Mouse (Mus musculus) midbrain, embryonic 11.5 days (tissue): ENCODE results near the gene A830031A19Rik. TPM values are rescaled to one million over a fixed set of nuclear protein-coding genes. Genes with fewer than 3 reads are reported as not detected.

Source experiments
- ATAC-seq: fragments of 200-750 bp; cut with Nextera tagmentation; 2 replicates; pipeline ENCODE4 v1.8.0; 2017; ENCODE audit warnings: moderate TSS enrichment, moderate library complexity; ENCODE audit not compliant: low FRiP score
- DNase-seq: peaks from one replicate; pipeline ENCODE4 v3.0.0; 2015; ENCODE audit warnings: low spot score; ENCODE audit errors: missing footprints
- H3K27ac ChIP-seq: fragments of 300-500 bp; sonication (generic); 2 replicates; pipeline ENCODE4 v1.5.1; 2014; ENCODE audit warnings: low read depth, low read length
- H3K27me3 ChIP-seq: fragments of 300-500 bp; sonication (generic); 2 replicates; pipeline ENCODE4 v1.6.1; 2014; ENCODE audit warnings: mild to moderate bottlenecking, low read length, moderate library complexity, mixed read lengths; ENCODE audit not compliant: control insufficient read depth, insufficient read depth
- H3K36me3 ChIP-seq: fragments of 300-500 bp; sonication (generic); 2 replicates; pipeline ENCODE4 v1.6.1; 2014; ENCODE audit warnings: mild to moderate bottlenecking, low read length, moderate library complexity, mixed read lengths; ENCODE audit not compliant: control insufficient read depth, insufficient read depth
- H3K4me1 ChIP-seq: fragments of 300-500 bp; sonication (generic); 2 replicates; pipeline ENCODE4 v1.6.1; 2014; ENCODE audit warnings: low read length; ENCODE audit not compliant: control insufficient read depth, insufficient read depth
- H3K4me2 ChIP-seq: fragments of 300-500 bp; sonication (generic); 2 replicates; pipeline ENCODE4 v1.6.1; 2014; ENCODE audit warnings: mild to moderate bottlenecking, moderate library complexity
- H3K4me3 ChIP-seq: fragments of 300-500 bp; sonication (generic); 2 replicates; pipeline ENCODE4 v1.5.1; 2014; ENCODE audit warnings: low read depth, low read length
- H3K9ac ChIP-seq: fragments of 300-500 bp; sonication (generic); 2 replicates; pipeline ENCODE4 v1.6.1; 2014; ENCODE audit warnings: low read length
- H3K9me3 ChIP-seq: fragments of 300-500 bp; sonication (generic); 2 replicates; pipeline ENCODE4 v1.6.1; 2016; ENCODE audit warnings: low read length; ENCODE audit not compliant: control insufficient read depth
- WGBS: fragments of 180-500 bp; shearing (Covaris S2); extraction: QIAGEN DNeasy Blood & Tissue Kit; methylation state at CpG from one replicate; pipeline ENCODE4 v1.1.7; 2014; 5-methylcytosine and 5-hydroxymethylcytosine counted together
- polyA plus RNA-seq: library from polyadenylated mRNA; unstranded; fragments of >200 nt; fragmentation: Nextera tagmentation; extraction: Ambion mirVana; gene quantifications from 2 replicates; pipeline ENCODE4 v1.2.1, GENCODE M21; 2014

The A830031A19Rik gene
- polyA plus RNA-seq, 1 experiment from 2014 or later: not detected

GRCm38 (mm10) chr11:24050032-24050757, 24.7 kb downstream of the A830031A19Rik start:
- Histone ChIP-seq H3K4me2 (no peak overlapping the region), H3K9ac (peak overlapping the region; percentile 65; the same call in 1 of the 2 replicates), H3K27me3 (no peaks in the 10 kb centered on the region), H3K27ac (no peak overlapping the region), H3K4me3 (no peak overlapping the region), H3K4me1 (peaks cover 2% of the 10 kb centered on the region; the same call in 1 of the 2 replicates), H3K36me3 (no peaks in the 10 kb centered on the region), H3K9me3 (no peaks in the 10 kb centered on the region)
- WGBS: 82% methylated on average over 11 of the region's 11 CpGs
- ATAC-seq (no peak), DNase-seq (no peak)

DNA sequence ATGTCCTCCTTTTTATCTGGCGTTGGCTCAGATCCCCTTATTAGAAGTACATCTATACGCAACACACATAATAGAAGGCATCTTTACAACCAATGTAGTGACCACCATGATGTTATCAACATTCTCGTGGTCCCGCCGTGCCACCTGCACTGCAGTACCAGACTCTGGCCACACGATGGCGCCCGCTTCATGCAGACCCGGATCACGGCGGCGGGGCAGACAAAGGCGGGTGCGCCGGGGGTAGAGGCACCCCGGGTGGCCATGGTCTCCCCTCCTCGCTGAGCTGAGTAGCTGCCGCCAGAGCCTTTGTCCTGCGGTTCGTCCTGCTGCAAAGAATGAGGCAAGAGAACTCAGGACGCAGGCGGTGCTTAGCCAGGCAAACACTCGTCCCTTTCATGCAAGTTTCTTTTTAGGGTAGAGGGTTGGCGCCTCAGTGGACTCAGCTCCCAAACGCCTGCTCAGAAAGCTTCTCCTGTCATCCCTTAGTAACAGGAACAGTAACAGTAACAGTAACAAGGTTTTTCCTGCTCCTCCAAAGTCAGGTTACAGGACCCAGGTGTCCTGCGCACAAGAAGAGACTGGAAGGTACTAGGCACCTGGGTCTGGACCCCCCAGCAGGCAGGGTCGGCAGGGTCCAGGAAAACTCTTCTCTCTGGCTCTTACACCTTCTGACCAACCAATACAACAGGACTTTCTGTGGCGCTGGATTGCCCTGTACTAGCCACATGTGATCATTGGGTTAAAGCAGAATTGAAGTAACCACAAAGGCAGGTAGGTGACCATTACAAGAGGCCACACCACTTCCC, 25.4 kb downstream of the A830031A19Rik start:
- no peaks in the 10 kb centered on the region for H3K9me3 ChIP-seq
- peak overlapping the region; percentile 54 for H3K4me2 ChIP-seq
- peak overlapping the region; percentile 65 for H3K9ac ChIP-seq
- peak overlapping the region; percentile 41 for H3K4me3 ChIP-seq
- DNase-seq: peak; percentile 98
- H3K27me3 ChIP-seq: no peaks in the 10 kb centered on the region
- H3K4me1 ChIP-seq: peaks cover 2% of the 10 kb centered on the region; the same call in 1 of the 2 replicates
- H3K36me3 ChIP-seq: no peaks in the 10 kb centered on the region
- peak; percentile 95 for ATAC-seq
- no peak overlapping the region for H3K27ac ChIP-seq
- WGBS: 4% methylated on average over 28 of the region's 28 CpGs

DNA sequence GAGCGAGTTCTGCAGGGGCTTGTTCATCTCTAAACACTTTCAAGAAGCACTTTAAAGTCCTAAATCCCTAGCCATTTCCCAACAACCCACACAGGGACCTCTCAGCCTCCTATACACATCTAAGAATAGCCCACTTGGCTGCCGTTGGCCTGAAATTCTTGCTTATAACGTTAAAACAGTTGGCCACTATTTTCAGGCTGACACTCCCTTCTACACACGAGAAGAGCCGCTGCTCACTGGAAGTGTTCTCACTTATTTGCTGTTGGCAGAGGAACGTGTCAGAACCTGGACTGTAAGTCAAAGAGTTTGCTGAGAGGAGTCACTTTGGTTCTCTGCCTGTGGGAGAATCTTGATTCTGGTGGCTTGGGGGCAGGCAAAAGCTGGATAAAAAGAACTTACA, 30.8 kb downstream of the A830031A19Rik start:
- H3K27me3 ChIP-seq: no peaks in the 10 kb centered on the region
- no peak overlapping the region for H3K4me2 ChIP-seq
- no peaks in the 10 kb centered on the region for H3K4me1 ChIP-seq
- DNase-seq: no peak
- H3K4me3 ChIP-seq: no peak overlapping the region
- no peaks in the 10 kb centered on the region for H3K9me3 ChIP-seq
- no peak for ATAC-seq
- no peaks in the 10 kb centered on the region for H3K36me3 ChIP-seq
- no peak overlapping the region for H3K27ac ChIP-seq
- WGBS: 84% methylated on average over 6 of the region's 6 CpGs
- no peak overlapping the region for H3K9ac ChIP-seq

DNA sequence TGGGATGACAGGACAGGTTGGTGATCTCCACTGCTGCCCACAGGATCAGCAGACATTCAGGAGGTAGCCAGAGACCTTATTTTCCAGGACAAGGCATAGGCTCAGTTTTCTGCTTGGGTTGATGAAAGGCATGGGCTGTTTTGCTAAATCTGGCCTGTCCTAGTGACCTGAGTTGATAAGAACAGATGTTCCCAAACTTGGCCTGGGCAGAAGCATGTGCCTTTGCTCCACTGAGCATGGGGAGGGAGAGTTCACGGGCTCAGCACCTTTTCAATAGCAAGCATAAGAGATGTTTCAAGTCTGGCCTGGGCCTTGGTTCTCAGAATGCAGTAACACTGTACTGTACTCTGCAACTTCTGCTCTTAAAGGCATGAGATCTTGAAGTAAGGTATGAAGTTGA, 54.1 kb downstream of the A830031A19Rik start:
- Histone ChIP-seq H3K36me3 (no peaks in the 10 kb centered on the region), H3K9me3 (no peaks in the 10 kb centered on the region), H3K9ac (no peak overlapping the region), H3K4me1 (peaks cover 4% of the 10 kb centered on the region), H3K27me3 (no peaks in the 10 kb centered on the region), H3K27ac (no peak overlapping the region), H3K4me2 (no peak overlapping the region), H3K4me3 (no peak overlapping the region)
- ATAC-seq (no peak), DNase-seq (no peak)
- 77% methylated on average over 1 of the region's 1 CpGs for WGBS

- Histone ChIP-seq H3K9ac (no peak overlapping the region), H3K27me3 (no peaks in the 10 kb centered on the region), H3K4me1 (peaks cover 4% of the 10 kb centered on the region), H3K4me3 (no peak overlapping the region), H3K36me3 (no peaks in the 10 kb centered on the region), H3K4me2 (no peak overlapping the region), H3K27ac (no peak overlapping the region), H3K9me3 (no peaks in the 10 kb centered on the region)
- DNase-seq (no peak), ATAC-seq (no peak)
- WGBS: 77% methylated on average over 2 of the region's 2 CpGs
These were observed 56.1 kb downstream of the A830031A19Rik start for GRCm38 (mm10) chr11:24018783-24019182.

DNA sequence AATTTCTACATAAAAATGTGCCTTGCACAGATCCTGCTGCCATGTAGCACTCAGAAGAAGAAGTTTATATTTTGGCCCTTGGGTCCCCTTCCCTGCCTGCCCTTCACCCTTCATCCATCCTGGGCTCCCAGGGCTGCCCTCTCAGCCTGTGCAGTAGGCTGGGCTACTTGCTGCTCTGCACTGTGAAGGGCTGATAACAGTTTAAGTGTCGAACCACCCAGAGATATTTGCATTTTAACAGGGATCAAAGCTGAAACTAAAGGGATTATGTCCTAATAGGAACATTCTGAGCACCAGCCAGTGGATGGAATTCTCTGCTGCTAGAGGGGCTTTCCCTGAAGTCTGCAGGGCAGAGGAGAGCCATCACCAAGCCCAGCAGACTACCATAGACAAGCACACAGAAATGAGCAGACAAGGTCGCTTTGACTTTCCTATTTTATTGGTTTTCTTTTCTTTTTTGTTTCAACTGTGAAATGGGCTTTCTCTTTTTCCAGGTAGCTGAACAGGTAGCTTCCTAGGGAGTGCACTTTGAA, 58.1 kb downstream of the A830031A19Rik start:
- no peaks in the 10 kb centered on the region for H3K36me3 ChIP-seq
- no peaks in the 10 kb centered on the region for H3K27me3 ChIP-seq
- WGBS: 29% methylated on average over 2 of the region's 2 CpGs
- DNase-seq (peak; percentile 89), ATAC-seq (peak; percentile 71)
- H3K4me1 ChIP-seq: peaks cover 4% of the 10 kb centered on the region
- no peak overlapping the region for H3K9ac ChIP-seq
- no peaks in the 10 kb centered on the region for H3K9me3 ChIP-seq
- no peak overlapping the region for H3K27ac ChIP-seq
- no peak overlapping the region for H3K4me3 ChIP-seq
- no peak overlapping the region for H3K4me2 ChIP-seq

- H3K27me3 ChIP-seq: no peaks in the 10 kb centered on the region
- DNase-seq (no peak), ATAC-seq (no peak)
- H3K9me3 ChIP-seq: no peaks in the 10 kb centered on the region
- H3K27ac ChIP-seq: no peak overlapping the region
- no peak overlapping the region for H3K4me3 ChIP-seq
- peaks cover 4% of the 10 kb centered on the region for H3K4me1 ChIP-seq
- no peak overlapping the region for H3K4me2 ChIP-seq
- no peaks in the 10 kb centered on the region for H3K36me3 ChIP-seq
- no peak overlapping the region for H3K9ac ChIP-seq
- WGBS: 79% methylated on average over 3 of the region's 3 CpGs
These were observed 58.8 kb downstream of the A830031A19Rik start for GRCm38 (mm10) chr11:24016049-24016448.

DNA sequence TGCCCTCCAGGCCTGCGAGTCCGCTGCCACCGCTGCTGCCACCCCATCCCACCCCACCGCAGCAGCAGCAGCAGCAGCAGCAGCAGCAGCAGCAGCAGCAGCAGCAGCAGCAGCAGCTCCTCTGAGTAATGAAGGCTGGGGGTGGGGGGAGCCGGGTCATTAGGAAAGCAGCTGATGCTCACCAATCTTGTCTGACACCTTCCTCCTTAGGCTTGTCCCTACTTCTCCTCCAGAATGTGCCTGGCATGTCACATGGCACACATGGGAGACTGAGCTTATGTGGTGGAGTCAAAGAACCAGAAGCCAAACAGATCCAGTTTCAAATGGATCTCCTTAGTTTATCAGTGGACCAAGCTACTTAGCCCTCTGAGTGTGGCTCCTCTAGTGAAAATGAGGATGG, 60.2 kb downstream of the A830031A19Rik start:
- WGBS: 82% methylated on average over 5 of the region's 5 CpGs
- Histone ChIP-seq H3K36me3 (no peaks in the 10 kb centered on the region), H3K4me2 (no peak overlapping the region), H3K4me3 (no peak overlapping the region), H3K9ac (no peak overlapping the region), H3K9me3 (no peaks in the 10 kb centered on the region), H3K27ac (no peak overlapping the region), H3K4me1 (peaks cover 4% of the 10 kb centered on the region), H3K27me3 (no peaks in the 10 kb centered on the region)
- no peak for ATAC-seq
- no peak for DNase-seq

- DNase-seq: no peak
- ATAC-seq: no peak
- Histone ChIP-seq H3K27me3 (no peaks in the 10 kb centered on the region), H3K9me3 (no peaks in the 10 kb centered on the region), H3K4me3 (no peak overlapping the region), H3K36me3 (no peaks in the 10 kb centered on the region), H3K9ac (no peak overlapping the region), H3K4me1 (peaks cover 4% of the 10 kb centered on the region), H3K27ac (no peak overlapping the region), H3K4me2 (no peak overlapping the region)
- WGBS: 89% methylated on average over 1 of the region's 1 CpGs
These were observed 62.6 kb downstream of the A830031A19Rik start for GRCm38 (mm10) chr11:24012301-24012700.
